Mouse (Mus musculus): ENCODE measurements at regions not wholly inside any gene's neighbourhood (a gene's known extent, or its start where the extent isn't known, plus 50 kb on each side); places are given as distances from the start of the nearest gene placed in this dataset.

DNA sequence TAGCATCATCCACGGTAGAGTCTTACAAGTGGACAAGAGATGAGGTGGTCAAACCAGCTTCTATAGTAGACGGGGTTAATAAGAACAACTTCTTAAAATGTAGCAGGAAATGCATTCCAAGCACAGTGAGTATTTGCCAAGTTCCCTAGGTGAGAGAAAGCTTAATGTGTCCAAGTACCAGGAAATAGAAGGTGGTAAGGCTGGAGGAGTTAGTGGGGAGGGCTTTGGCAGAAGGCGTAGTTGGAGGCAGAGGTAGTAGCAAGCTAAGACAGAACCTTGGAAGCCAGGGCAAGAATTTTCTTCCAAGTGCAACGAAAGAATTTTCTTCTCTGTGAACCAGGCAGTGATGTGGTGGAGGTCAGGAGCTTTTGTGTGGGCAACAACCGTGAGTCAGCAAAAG is 251.2 kb upstream of the Gpc5 start:
- Histone ChIP-seq H3K9ac (ENCODE audit: control insufficient read depth, low read depth, low read length, poor library complexity, severe bottlenecking) (no peak overlapping the region), H3K9me3 (replicated peaks; ENCODE audit: insufficient read depth, low read length) (no peaks in the 10 kb centered on the region), H3K4me1 (ENCODE audit: control insufficient read depth in 1 of 2, insufficient read depth in 2 of 2, low read length in 2 of 2) (no peaks in the 10 kb centered on the region), H3K27me3 (ENCODE audit: control insufficient read depth in 1 of 2, insufficient read depth in 2 of 2, low read length in 2 of 2) (peaks cover 2 to 3% of the 10 kb centered on the region in 2 experiments; a peak in 2 of 4 replicates), H3K27ac (ENCODE audit: control insufficient read depth, low read depth, low read length) (no peak overlapping the region), H3K79me2 (ENCODE audit: control insufficient read depth, insufficient read depth, low read length, poor library complexity) (no peaks in the 10 kb centered on the region), H3K4me3 (ENCODE audit: control insufficient read depth in 1 of 2, insufficient read depth in 1 of 2, low read depth in 2 of 2, low read length in 2 of 2) (no peak overlapping the region), H3K36me3 (ENCODE audit: control insufficient read depth in 1 of 2, insufficient read depth in 2 of 2, low read length in 2 of 2) (no peaks in the 10 kb centered on the region)
- TF ChIP-seq MYB (IDR thresholded peaks at IDR 0.05; ENCODE audit: low read depth, low read length) (no peak), RAD21 (IDR thresholded peaks at IDR 0.05; ENCODE audit: low read depth, low read length) (no peak), E2F4 (IDR thresholded peaks at IDR 0.05; ENCODE audit: borderline replicate concordance, low read depth, low read length) (no peak), POLR2AphosphoS2 (IDR thresholded peaks at IDR 0.05; ENCODE audit: low read length) (no peak), USF2 (IDR thresholded peaks at IDR 0.05; ENCODE audit: borderline replicate concordance in 1 of 2, insufficient read depth in 1 of 2, low read depth in 1 of 2, low read length in 2 of 2) (no peak), UBTF (IDR thresholded peaks at IDR 0.05; ENCODE audit: borderline replicate concordance, insufficient read depth, low read depth, low read length) (no peak), POLR2A (IDR thresholded peaks at IDR 0.05; ENCODE audit: control insufficient read depth in 1 of 2, insufficient read depth in 1 of 2, low read depth in 1 of 2, low read length in 2 of 2, poor library complexity in 1 of 2) (no peak), TAL1 (IDR thresholded peaks at IDR 0.05; ENCODE audit: low read length) (no peak), MXI1 (IDR thresholded peaks at IDR 0.05; ENCODE audit: low read depth, low read length) (no peak), TBP (IDR thresholded peaks at IDR 0.05; ENCODE audit: low read depth, low read length) (no peak)
- DNase-seq (ENCODE audit: low read depth, low spot score): no peak

DNA sequence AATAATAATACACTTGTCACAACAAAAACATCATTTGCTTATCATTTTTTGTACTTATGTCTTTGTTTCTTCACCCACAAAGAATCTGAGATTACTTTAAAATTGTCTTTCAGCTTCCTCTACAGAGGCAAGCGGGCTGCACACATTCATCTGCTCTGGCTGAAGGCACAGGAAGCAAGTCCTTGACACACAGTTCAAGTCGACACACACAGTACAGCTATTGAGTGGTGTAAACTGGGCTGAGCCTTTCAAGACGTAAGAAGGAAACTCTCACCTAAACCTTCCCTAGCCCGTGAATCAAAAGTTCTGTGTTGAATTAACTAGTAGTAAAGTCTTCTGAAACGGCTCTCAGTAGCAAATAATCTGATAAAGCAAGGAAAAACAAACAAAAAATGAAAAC is 250.5 kb upstream of the Gpc5 start:
- no peak for DNase-seq (ENCODE audit: low read depth, low spot score)
- peaks cover 2 to 6% of the 10 kb centered on the region in 2 experiments; a peak in 2 of 4 replicates for H3K27me3 ChIP-seq (ENCODE audit: control insufficient read depth in 1 of 2, insufficient read depth in 2 of 2, low read length in 2 of 2)
- no peaks in the 10 kb centered on the region for H3K9me3 ChIP-seq (replicated peaks; ENCODE audit: insufficient read depth, low read length)
- no peak overlapping the region for H3K4me3 ChIP-seq (ENCODE audit: control insufficient read depth in 1 of 2, insufficient read depth in 1 of 2, low read depth in 2 of 2, low read length in 2 of 2)
- H3K9ac ChIP-seq (ENCODE audit: control insufficient read depth, low read depth, low read length, poor library complexity, severe bottlenecking): no peak overlapping the region
- TF ChIP-seq SIN3A (IDR thresholded peaks at IDR 0.05; ENCODE audit: low read length) (no peak), ZC3H11A (IDR thresholded peaks at IDR 0.05; ENCODE audit: low read depth, low read length) (no peak), TCF12 (IDR thresholded peaks at IDR 0.05; ENCODE audit: low read depth, low read length) (no peak), USF2 (IDR thresholded peaks at IDR 0.05; ENCODE audit: borderline replicate concordance in 1 of 2, insufficient read depth in 1 of 2, low read depth in 1 of 2, low read length in 2 of 2) (no peak), ZMIZ1 (IDR thresholded peaks at IDR 0.05; ENCODE audit: low read depth, low read length) (no peak), KAT2A (conservative IDR thresholded peaks at IDR 0.05; ENCODE audit: low read depth, low read length) (no peak), ELF1 (IDR thresholded peaks at IDR 0.05; ENCODE audit: low read depth, low read length) (no peak), MAZ (IDR thresholded peaks at IDR 0.05; ENCODE audit: low read depth, low read length) (no peak), MXI1 (IDR thresholded peaks at IDR 0.05; ENCODE audit: low read depth, low read length) (no peak), BHLHE40 (IDR thresholded peaks at IDR 0.05; ENCODE audit: borderline replicate concordance, low read depth, low read length) (no peak), E2F4 (IDR thresholded peaks at IDR 0.05; ENCODE audit: borderline replicate concordance, low read depth, low read length) (no peak), SMC3 (IDR thresholded peaks at IDR 0.05; ENCODE audit: low read depth, low read length) (no peak), ZKSCAN1 (IDR thresholded peaks at IDR 0.05; ENCODE audit: low read depth, low read length) (no peak), RAD21 (IDR thresholded peaks at IDR 0.05; ENCODE audit: low read depth, low read length) (no peak), RCOR1 (IDR thresholded peaks at IDR 0.05; ENCODE audit: low read depth, low read length) (no peak), POLR2AphosphoS5 (IDR thresholded peaks at IDR 0.05; ENCODE audit: borderline replicate concordance, low read depth, low read length) (no peak), POLR2A (IDR thresholded peaks at IDR 0.05; ENCODE audit: control insufficient read depth in 1 of 2, insufficient read depth in 1 of 2, low read depth in 1 of 2, low read length in 2 of 2, poor library complexity in 1 of 2) (no peak), JUND (IDR thresholded peaks at IDR 0.05; ENCODE audit: low read depth, low read length) (no peak), HCFC1 (IDR thresholded peaks at IDR 0.05; ENCODE audit: low read depth, low read length) (no peak)
- H3K36me3 ChIP-seq (ENCODE audit: control insufficient read depth in 1 of 2, insufficient read depth in 2 of 2, low read length in 2 of 2): no peaks in the 10 kb centered on the region
- no peaks in the 10 kb centered on the region for H3K4me1 ChIP-seq (ENCODE audit: control insufficient read depth in 1 of 2, insufficient read depth in 2 of 2, low read length in 2 of 2)
- H3K79me2 ChIP-seq (ENCODE audit: control insufficient read depth, insufficient read depth, low read length, poor library complexity): no peaks in the 10 kb centered on the region
- H3K27ac ChIP-seq (ENCODE audit: control insufficient read depth, low read depth, low read length): no peak overlapping the region
